Mouse (Mus musculus) hematopoietic stem cell, adult 5-6 weeks (primary cell): ENCODE data around the gene Plxna4. TPM values are rescaled to one million over a fixed set of nuclear protein-coding genes. Genes with fewer than 3 reads are reported as not detected.

ENCODE experiments used
- ATAC-seq, 2 experiments: fragments of 125-278 bp in 1 of 2; replicated peaks in 1 of 2; 2 replicates each; pipeline ENCODE4 v1.8.0; 2016 to 2017; ENCODE audit warnings: inconsistent platforms in 2 of 2, mild to moderate bottlenecking in 2 of 2, moderate number of reproducible peaks in 2 of 2, low read depth in 1 of 2, moderate TSS enrichment in 1 of 2; ENCODE audit not compliant: low FRiP score in 2 of 2, poor library complexity in 2 of 2, severe bottlenecking in 2 of 2, insufficient read depth in 1 of 2, low TSS enrichment in 1 of 2
- total RNA-seq: library from RNA; stranded (forward); fragments of 172-1452, 232-1000 nt; gene quantifications from 2 replicates; pipeline ENCODE4 v1.2.3, GENCODE M21; 2017

Plxna4 gene
- total RNA-seq, 1 experiment from 2014 or later: 0.84 TPM

DNA sequence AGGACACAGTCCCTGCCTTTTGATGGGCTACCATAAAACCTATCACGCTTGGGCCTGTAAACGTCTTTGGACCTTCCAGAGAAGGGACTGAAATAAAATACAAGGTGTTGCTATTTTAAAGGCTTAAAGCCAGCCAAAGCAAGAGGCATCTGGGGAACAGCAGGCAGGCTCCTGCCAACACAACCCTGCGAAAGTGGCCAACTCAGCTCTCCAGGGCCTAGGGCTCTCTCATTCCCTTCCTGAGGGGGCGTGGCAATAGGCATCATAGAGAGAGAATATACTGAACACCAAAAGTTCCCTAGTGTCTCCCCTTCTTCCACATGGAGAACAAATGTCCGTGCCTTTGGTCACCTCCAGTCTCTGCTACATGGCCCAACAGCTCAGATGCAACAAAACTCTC is 89.9 kb downstream of the Plxna4 start:
- no peak for ATAC-seq

DNA sequence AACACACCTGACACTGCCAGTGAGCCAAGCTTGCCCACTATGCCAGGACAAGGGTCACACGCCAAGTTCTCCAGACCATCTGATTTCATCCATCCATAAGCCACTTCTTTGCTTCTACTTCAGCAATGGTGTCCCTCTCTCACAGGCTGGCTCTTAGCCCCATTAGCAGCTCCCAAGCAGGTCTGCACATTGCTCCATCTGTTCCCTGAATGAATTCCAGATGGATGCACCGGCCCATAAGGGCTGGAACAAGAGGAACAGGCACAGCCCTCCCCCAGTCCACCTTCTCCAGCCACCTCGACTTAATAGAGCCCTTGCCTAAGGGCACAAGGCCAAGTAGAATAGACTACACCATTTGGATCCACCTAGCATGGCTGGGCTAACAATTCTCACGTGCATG is 91.9 kb downstream of the Plxna4 start:
- ATAC-seq: no peak

DNA sequence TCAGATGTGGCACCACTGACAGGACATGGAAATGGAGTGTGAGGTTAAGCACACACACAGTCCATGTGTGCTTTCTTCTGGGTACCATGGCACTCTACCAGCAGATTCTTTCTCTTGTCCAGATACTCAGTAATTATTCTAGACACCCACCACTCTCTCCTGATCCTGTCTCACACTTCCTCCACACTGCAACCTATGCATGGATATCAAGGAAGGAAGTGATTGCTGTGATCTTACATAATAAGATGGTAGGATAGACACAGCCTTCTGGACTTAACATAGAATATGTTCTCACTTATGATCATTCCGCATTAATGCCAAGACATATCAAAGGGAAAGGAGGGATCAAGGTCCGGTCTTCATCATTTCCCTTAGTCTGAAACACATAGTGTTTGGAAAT is 92.5 kb downstream of the Plxna4 start:
- no peak for ATAC-seq

DNA sequence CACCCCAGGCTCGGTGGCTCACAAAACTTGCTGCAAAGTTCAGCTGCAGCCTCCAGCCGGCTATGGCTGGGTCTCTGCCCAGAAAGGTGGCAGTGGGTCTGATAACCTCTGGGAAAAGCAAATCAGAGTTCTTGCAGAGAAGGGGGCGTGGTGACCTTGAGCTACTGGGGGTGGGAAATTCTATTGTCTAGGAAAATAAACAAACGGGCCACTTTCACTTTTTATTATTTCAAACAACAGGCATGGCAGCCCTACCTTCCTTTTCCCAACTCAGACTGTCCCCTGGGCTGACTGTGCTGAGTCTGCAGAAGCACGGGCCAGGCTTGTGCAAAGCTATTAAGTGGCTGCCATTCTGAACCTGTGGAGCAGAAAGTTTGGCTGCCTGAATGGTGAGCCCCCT is 94.4 kb downstream of the Plxna4 start:
- ATAC-seq: no peak

DNA sequence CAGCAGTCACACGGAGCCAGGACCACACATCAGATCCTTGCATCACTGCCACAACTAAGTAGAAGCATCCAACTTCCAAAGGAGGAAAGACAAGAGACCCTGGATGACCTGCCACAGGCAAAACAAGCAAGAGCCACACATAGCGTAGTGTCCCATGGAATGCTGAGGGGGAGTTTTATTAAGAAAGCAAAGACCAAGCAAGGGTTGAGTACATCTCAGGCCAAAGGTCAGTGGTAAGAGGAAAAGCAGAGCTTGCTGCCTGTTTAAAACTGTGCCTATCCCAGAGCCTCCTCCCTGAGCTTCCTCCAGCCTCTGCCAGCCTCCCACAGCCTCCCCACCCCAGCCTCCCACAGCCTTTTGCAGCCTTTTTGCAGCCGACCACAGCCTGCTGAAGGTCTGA is 100.9 kb downstream of the Plxna4 start:
- no peak for ATAC-seq

DNA sequence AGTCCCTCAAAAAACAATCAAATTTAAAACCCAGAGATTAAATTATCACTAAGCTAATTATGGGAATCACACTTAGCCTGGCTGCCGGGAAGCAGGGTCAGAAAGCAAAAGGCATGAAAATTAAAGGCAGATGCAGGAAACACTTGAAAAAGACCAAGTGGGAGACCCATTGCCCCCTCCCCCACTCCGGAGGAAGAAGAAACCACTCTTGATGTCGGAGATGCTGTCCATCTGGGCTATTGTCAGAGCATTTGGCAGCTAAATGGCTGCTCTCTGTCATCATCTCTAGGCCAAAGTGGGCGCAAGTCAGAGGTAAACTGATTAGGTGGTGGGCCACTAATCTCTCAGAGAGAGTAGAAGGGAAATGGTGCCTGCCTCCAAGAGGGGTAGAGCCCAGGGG is 105.5 kb downstream of the Plxna4 start:
- ATAC-seq: no peak

DNA sequence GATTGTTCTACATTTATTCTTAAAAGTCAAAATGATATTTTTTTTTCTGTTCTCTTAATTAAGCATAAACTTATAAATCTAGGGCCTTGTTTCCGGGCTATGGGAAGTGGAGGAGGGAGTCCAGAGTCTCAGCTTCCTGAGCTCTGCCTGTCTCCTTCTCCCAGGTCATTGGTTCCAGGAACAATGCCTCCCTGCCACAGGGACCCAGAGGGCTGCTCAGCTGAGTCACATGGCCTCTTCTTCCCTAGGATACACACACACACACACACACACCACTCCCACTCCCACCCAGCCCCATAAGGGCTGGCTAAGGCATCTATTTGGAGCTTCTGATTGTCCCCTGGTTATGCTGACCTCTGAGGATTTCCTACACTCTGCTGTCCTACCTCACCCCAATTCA is 107.3 kb downstream of the Plxna4 start:
- ATAC-seq: no peak

DNA sequence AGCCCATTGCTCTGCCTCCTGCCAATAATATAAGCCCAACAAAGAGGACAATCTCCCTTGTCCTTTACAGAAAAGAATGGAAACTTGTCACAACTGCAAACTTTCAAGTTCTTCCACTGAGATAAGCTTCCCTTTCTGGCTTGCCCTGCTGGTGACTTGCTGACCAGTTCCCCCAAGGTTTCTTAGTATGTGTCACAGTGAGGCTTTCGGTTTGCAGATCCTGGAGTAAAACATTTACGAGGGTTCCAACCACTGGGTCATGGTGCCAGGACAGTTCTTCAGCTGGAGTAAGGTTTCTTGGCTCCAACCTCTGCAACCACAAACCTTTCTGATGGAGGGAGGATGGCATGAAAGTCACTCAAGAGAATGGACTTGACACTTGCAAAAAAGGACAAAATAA is 108.2 kb downstream of the Plxna4 start:
- no peak for ATAC-seq

DNA sequence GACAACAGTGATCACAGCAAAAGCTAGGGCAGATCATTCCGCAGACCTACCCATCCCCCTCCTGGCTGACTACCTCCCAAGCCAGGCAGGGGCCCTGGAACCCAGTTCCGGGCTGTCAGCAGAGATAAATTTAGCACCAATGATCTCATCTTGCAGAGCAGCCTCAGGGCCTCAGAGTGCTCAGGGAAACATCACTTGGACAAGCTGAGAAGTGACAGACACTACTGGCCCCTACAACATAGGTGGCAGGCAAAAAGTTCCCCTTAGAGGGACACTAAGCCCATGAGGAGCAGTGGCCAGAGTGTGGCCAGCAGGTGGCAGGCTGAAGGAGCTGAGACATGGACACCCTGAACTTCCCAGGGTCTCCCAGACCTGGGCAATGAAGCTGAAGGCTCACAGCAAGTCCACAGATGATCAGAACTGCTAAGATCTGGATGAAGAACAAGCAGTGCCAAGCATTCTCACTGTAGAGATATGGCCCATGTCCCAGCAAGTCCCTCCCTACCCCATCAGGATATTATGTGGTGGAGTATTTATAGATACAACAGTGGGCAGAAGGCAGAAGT is 108.7 kb downstream of the Plxna4 start:
- peak; percentile 69 to 73 for ATAC-seq

DNA sequence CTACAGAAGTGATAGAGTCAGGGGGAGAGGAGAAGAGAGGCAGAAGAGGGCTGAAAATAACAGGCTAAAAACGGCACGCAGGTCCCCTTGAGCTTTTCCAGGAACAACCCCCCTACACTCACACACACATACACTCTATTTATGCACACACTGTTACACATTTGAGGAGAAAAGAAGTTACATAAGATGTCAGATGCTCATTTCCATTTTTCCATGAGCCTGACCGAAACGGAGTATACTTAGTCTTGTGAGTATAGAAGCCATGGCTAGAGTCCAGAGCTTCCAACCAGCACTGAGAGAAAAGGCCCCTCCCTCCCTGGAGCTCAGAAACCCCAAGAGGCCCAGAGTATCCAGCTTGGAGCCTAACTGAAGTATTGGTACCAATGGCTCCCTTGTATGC is 112.0 kb downstream of the Plxna4 start:
- no peak for ATAC-seq

DNA sequence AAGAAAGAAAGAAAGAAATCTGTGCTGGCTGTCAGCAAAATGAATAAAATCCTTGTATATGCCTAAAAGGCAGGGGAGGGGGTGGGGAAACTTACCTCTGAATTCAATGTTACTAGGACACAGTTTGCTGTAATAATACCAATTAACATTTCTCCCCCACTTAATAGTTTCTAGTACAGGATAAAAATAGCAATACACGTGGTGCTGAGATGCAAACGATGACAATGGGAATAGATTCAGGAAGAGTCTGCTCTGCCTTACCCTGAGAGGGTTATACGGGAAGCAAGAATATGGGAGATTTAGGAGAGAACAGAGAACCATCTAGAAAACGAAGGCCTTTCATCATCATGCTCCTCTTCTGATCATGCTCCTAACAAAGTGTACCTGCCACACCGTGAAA is 115.9 kb downstream of the Plxna4 start:
- no peak for ATAC-seq

DNA sequence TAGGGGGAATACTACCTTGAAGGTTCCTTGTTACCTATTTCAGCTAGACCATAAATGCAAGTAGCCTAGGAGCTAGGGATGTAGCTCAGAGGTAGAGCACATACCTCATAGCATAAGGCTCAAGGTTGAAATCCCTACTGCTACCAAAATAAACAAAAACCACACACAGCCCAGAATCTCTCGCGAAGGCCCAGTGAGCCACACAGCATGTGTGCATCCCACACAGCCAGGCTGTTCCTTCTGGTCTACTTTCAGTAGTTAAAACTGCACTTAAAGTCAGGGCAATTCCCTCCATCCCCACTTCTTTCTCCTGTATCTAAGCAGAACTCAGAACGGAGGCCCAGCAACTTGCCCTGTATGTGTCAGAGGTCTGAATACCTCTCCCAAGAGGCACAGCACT is 116.4 kb downstream of the Plxna4 start:
- ATAC-seq: no peak

DNA sequence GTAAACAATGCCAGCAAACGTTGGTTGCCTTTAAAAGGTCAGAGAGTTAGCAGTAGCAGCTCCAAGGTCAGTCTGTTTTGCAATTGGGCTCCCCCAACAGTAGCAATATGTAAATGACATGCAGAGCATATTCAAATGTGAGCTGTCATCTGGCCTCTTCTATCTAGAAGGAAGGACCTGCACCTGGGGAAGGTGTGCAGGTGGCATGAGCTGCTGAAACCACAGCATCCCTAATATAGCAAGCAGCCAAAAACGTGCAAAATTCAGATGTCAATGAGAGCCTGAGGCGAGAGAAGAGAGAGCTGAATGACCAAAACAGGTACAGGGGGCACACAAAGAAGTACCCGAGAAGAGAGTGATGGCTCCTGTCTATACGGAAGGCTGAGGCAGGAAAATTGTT is 118.8 kb downstream of the Plxna4 start:
- no peak for ATAC-seq

DNA sequence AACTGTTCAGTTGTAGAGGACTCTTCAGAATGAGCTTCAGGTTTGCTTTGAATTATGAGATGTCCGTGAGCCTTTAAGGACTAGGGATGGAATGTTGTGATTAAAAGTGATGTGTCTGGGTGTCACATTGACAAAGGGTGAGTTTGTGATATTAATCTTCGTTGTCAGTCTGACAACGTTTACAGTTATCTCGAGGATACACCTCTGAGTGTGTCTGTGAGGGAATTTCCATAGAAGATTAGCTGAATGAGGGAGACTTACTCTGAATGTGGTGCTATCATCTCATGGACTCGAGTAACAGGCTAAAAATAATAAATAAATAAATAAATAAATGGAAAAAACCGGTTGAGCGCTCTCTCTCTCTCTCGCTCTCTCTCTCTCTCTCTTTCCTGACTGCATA is 122.9 kb downstream of the Plxna4 start:
- no peak for ATAC-seq

DNA sequence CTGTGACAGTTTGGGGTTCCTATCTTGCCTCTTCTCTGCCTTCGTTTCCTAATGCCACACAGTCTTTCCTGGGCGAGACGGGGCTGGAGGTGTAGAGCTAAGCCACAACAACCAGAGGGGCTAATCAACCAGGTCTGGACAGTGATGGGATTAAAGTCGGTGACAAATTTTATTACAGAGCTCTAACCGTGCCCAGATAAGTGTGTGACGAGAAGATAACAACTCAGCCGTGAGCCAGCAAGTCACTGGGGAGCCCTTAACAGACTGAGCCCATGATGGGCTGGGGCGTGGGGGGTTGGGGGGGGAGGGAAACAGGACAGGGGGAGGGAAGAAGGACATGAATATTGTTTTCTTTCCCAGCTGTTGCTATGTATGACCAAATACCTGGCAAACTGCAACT is 123.4 kb downstream of the Plxna4 start:
- no peak for ATAC-seq

DNA sequence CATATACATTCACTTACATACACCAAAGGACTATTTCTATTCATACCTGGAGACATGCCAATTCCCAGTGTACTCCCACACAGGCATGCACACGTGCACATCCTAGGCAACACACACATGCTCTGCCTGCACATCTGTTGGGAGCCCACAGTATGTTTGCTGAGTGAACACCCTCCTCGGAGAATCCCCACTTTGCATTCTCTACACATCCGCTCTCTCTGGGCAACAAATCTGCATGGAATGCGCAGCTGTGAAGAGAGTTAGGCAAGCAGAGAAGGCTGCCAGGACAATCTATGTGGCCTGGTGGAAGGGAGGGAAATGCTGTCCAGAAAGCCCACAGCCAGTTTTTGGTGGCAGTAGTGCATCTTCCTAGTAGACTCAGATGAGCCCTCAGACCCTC is 123.9 kb downstream of the Plxna4 start:
- ATAC-seq: no peak

DNA sequence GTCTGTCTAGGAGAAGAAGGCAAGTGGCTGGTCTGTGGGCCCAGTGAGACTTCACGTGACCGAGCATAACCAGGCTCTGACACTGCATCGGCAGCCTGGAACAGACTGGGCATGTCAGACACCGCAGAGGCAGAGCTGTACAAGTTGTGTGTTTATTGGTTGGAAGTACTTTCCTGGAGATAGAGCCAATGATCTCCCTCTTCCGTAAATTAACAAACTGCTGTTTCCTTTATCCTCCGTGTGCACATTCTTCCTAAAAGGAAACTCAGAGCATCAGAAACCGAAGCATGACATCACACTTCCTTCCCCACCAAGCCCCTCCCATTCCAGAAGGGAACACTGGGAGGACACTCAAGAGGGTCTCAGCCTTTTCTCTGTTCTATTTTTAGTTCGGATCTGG is 127.6 kb downstream of the Plxna4 start:
- ATAC-seq: peak; percentile 51 to 65; a peak in 3 of 4 replicates

DNA sequence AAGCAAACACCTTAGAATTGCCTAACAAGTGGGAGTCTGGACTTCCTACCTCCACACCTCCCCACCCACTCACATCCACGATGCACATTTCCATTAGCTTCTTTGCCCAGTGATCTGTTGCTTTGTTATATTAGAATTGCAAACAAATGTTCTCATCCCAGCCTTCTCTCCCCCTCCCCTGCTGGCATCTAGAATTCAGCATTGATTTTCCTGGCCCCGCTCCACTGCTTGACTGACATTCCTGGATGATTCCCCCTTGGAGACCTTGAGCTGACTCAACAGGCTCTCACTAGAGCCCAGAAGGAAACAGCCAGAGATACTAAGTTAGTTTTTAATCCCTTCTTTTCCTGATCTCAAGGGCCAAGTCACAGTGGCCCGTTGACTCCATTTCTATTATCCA is 131.4 kb downstream of the Plxna4 start:
- no peak for ATAC-seq

DNA sequence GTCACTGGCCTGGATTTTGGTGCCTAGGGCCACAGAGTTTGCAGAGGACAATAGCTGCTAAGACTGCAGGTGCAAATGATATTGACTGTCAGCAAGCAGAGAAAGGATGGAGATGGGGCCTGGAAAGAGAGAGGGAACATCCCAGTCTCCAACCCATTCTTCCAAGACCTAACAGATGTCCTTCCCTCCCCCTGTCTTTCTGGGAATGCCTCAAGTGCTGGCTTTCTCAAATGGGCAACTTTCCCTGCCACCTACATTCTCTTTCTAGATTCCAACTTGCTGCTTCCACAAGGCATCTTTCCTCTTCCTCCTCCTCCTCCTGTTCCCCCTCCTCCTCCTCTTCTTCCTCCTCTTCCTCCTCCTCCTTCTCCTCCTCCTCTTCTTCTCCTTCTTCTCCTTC is 136.1 kb downstream of the Plxna4 start:
- no peak for ATAC-seq
